Mouse (Mus musculus) MEL (cell line): Measurements from ENCODE around the gene Klf15. TPM values are rescaled to one million over a fixed set of nuclear protein-coding genes. Genes with fewer than 3 reads are reported as not detected.

ENCODE experiments used
- DNase-seq: peaks from one replicate; pipeline ENCODE4 v3.0.0; 2011; ENCODE audit warnings: low read depth, low spot score
- H3K27ac ChIP-seq: 2 replicates; pipeline ENCODE4 v1.5.1; 2012; ENCODE audit warnings: low read depth, mild to moderate bottlenecking, control low read depth, low read length, moderate library complexity; ENCODE audit not compliant: control insufficient read depth
- H3K27me3 ChIP-seq, 2 experiments: fragments of 150-350 bp in 1 of 2; sonication (generic) in 1 of 2; 2 replicates each; pipeline ENCODE4 v1.6.1; 2012; ENCODE audit warnings: low read length in 2 of 2, mild to moderate bottlenecking in 2 of 2, improper control_type of control experiment in 1 of 2, moderate library complexity in 1 of 2; ENCODE audit not compliant: insufficient read depth in 2 of 2, control insufficient read depth in 1 of 2
- H3K36me3 ChIP-seq, 2 experiments: 2 replicates each; pipeline ENCODE4 v1.6.1; 2012 to 2014; ENCODE audit warnings: low read length in 2 of 2, improper control_type of control experiment in 1 of 2, inconsistent platforms in 1 of 2, mild to moderate bottlenecking in 1 of 2; ENCODE audit not compliant: insufficient read depth in 2 of 2, control insufficient read depth in 1 of 2
- H3K4me1 ChIP-seq, 2 experiments: fragments of 150-350 bp in 1 of 2; sonication (generic) in 1 of 2; 2 replicates each; pipeline ENCODE4 v1.6.1; 2012; ENCODE audit warnings: low read length in 2 of 2, improper control_type of control experiment in 1 of 2, mild to moderate bottlenecking in 1 of 2; ENCODE audit not compliant: insufficient read depth in 2 of 2, control insufficient read depth in 1 of 2
- H3K4me3 ChIP-seq, 2 experiments: fragments of 150-350 bp in 1 of 2; sonication (generic) in 1 of 2; 2 replicates each; pipeline ENCODE4 v1.5.1; 2012; ENCODE audit warnings: low read depth in 2 of 2, low read length in 2 of 2, mild to moderate bottlenecking in 2 of 2, moderate library complexity in 2 of 2, control low read depth in 1 of 2, improper control_type of control experiment in 1 of 2; ENCODE audit not compliant: control insufficient read depth in 1 of 2, insufficient read depth in 1 of 2
- H3K79me2 ChIP-seq: 2 replicates; pipeline ENCODE4 v1.6.1; 2012; ENCODE audit warnings: mild to moderate bottlenecking, low read length, moderate library complexity; ENCODE audit not compliant: control insufficient read depth, poor library complexity, insufficient read depth
- H3K9ac ChIP-seq: 2 replicates; pipeline ENCODE4 v1.6.1; 2012; ENCODE audit warnings: low read depth, mild to moderate bottlenecking, control low read depth, low read length, moderate library complexity; ENCODE audit not compliant: control insufficient read depth, poor library complexity, severe bottlenecking
- H3K9me3 ChIP-seq: fragments of 150-350 bp; sonication (generic); replicated peaks from 2 replicates; pipeline ENCODE4 v1.6.1; 2012; ENCODE audit warnings: mild to moderate bottlenecking, low read length, improper control_type of control experiment, moderate library complexity; ENCODE audit not compliant: insufficient read depth
- CHD2 ChIP-seq: IDR thresholded peaks from 2 replicates; pipeline ENCODE4 v1.6.1; 2011; ENCODE audit warnings: low read length, improper control_type of control experiment
- CTCF ChIP-seq, 3 experiments: IDR thresholded peaks in 2 of 3; conservative IDR thresholded peaks in 1 of 3; 2 replicates each; pipeline ENCODE4 v1.5.1; 2011 to 2012; ENCODE audit warnings: low read length in 3 of 3, low read depth in 2 of 3, mild to moderate bottlenecking in 2 of 3, improper control_type of control experiment in 1 of 3, inconsistent platforms in 1 of 3, mixed read lengths in 1 of 3, moderate library complexity in 1 of 3; ENCODE audit not compliant: control insufficient read depth in 1 of 3, insufficient read depth in 1 of 3, poor library complexity in 1 of 3, severe bottlenecking in 1 of 3
- ELF1 ChIP-seq: IDR thresholded peaks from 2 replicates; pipeline ENCODE4 v1.6.1; 2014; ENCODE audit warnings: low read depth, mild to moderate bottlenecking, inconsistent platforms, low read length, improper control_type of control experiment, moderate library complexity
- EP300 ChIP-seq, 2 experiments: IDR thresholded peaks; 2 replicates each; pipeline ENCODE4 v1.6.1; 2011; ENCODE audit warnings: improper control_type of control experiment in 2 of 2, low read length in 2 of 2, low read depth in 1 of 2, mild to moderate bottlenecking in 1 of 2
- HCFC1 ChIP-seq: IDR thresholded peaks from 2 replicates; pipeline ENCODE4 v1.6.1; 2012; ENCODE audit warnings: low read depth, mild to moderate bottlenecking, inconsistent platforms, low read length, improper control_type of control experiment, moderate library complexity
- KAT2A ChIP-seq: conservative IDR thresholded peaks from 2 replicates; pipeline ENCODE4 v1.6.1; 2012; ENCODE audit warnings: low read depth, low read length, improper control_type of control experiment, inconsistent platforms
- MAX ChIP-seq: IDR thresholded peaks from 2 replicates; pipeline ENCODE4 v1.6.1; 2011; ENCODE audit warnings: low read length, improper control_type of control experiment
- MXI1 ChIP-seq: IDR thresholded peaks from 2 replicates; pipeline ENCODE4 v1.6.1; 2011; ENCODE audit warnings: mild to moderate bottlenecking, low read depth, low read length, improper control_type of control experiment
- MYB ChIP-seq: IDR thresholded peaks from 2 replicates; pipeline ENCODE4 v1.6.1; 2011; ENCODE audit warnings: mild to moderate bottlenecking, low read depth, low read length, improper control_type of control experiment
- NRF1 ChIP-seq: IDR thresholded peaks from 2 replicates; pipeline ENCODE4 v1.6.1; 2014; ENCODE audit warnings: low read depth, mild to moderate bottlenecking, inconsistent platforms, low read length, improper control_type of control experiment, moderate library complexity; ENCODE audit not compliant: poor library complexity, insufficient read depth, severe bottlenecking
- POLR2AphosphoS2 ChIP-seq: IDR thresholded peaks from 2 replicates; pipeline ENCODE4 v1.6.1; 2011; ENCODE audit warnings: low read length, improper control_type of control experiment
- RCOR1 ChIP-seq: IDR thresholded peaks from 2 replicates; pipeline ENCODE4 v1.6.1; 2012; ENCODE audit warnings: low read depth, mild to moderate bottlenecking, inconsistent platforms, low read length, improper control_type of control experiment
- SIN3A ChIP-seq: IDR thresholded peaks from 2 replicates; pipeline ENCODE4 v1.6.1; 2012; ENCODE audit warnings: low read length, improper control_type of control experiment, inconsistent platforms
- UBTF ChIP-seq: IDR thresholded peaks from 2 replicates; pipeline ENCODE4 v1.6.1; 2012; ENCODE audit warnings: low read depth, mild to moderate bottlenecking, inconsistent platforms, low read length, improper control_type of control experiment, moderate library complexity, borderline replicate concordance; ENCODE audit not compliant: insufficient read depth
- USF2 ChIP-seq, 2 experiments: IDR thresholded peaks; 2 replicates each; pipeline ENCODE4 v1.6.1; 2011 to 2012; ENCODE audit warnings: improper control_type of control experiment in 2 of 2, low read length in 2 of 2, borderline replicate concordance in 1 of 2, inconsistent platforms in 1 of 2, low read depth in 1 of 2, mild to moderate bottlenecking in 1 of 2; ENCODE audit not compliant: insufficient read depth in 1 of 2
- ZNF384 ChIP-seq: IDR thresholded peaks from 2 replicates; pipeline ENCODE4 v1.6.1; 2012; ENCODE audit warnings: low read depth, mild to moderate bottlenecking, inconsistent platforms, low read length, improper control_type of control experiment
- polyA plus RNA-seq, 2 experiments: library from polyadenylated mRNA; stranded (reverse) in 1 of 2; unstranded in 1 of 2; fragments of >175 nt in 1 of 2; fragments of >200 nt in 1 of 2; gene quantifications; 2 replicates each; pipeline versions ENCODE4 v1.2.1 to v1.2.4; 2012; ENCODE audit warnings: low replicate concordance in 2 of 2, low read depth in 1 of 2; ENCODE audit not compliant: insufficient read length in 2 of 2, insufficient read depth in 1 of 2, missing spikeins in 1 of 2
- total RNA-seq: library from RNA; depleted of rRNA; stranded (reverse); fragments of 300-350 nt; gene quantifications from 2 replicates; pipeline ENCODE4 v1.2.3, GENCODE M21; 2012

The Klf15 gene
- total and polyA plus RNA-seq, 3 experiments = not detected

DNA sequence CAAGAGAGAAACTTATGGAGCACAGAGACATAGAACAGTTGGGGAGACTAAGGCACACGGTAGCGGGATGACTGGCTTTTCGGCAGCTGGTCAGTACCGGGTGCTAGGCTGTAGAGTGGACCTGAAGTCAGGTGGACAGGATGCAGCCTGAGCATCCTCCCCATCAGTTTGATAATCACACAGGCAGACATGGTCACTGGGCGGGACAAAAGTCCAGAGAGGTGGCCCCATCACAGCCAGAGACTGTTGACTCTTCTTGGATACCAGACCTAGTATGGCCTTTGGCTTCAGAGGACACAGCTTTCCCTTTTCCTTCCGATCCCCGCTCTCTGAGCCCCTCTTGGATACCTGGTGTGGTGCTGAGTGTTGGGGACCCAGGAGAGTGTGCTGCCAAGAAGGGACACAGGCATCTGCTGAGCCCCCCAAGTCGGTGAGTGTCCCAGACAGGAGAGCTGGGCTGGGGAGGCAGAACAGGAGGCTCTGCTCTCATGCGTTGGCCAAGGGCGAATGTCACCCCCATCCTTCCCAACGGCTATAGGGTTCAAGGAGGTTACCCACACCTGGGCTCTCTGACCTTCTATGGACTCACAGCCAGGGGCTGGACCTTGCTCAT lies 2.8 kb downstream of the Klf15 start:
- no peaks in the 10 kb centered on the region for H3K4me1 ChIP-seq
- no peaks in the 10 kb centered on the region; a peak in 1 of 4 replicates for H3K27me3 ChIP-seq
- DNase-seq = no peak
- no peaks in the 10 kb centered on the region for H3K9me3 ChIP-seq
- no peak overlapping the region for H3K27ac ChIP-seq
- no peak for TF ChIP-seq ZNF384
- no peak for TF ChIP-seq POLR2AphosphoS2
- no peak for TF ChIP-seq CTCF (IDR thresholded peaks at IDR 0.05 in 2 of 3, conservative IDR thresholded peaks at IDR 0.05 in 1 of 3; ENCODE audit: control insufficient read depth in 1 of 3, insufficient read depth in 1 of 3, low read depth in 2 of 3, low read length in 3 of 3, poor library complexity in 1 of 3, severe bottlenecking in 1 of 3)
- no peak for TF ChIP-seq MYB
- TF ChIP-seq MXI1 = no peak
- TF ChIP-seq CHD2 = no peak
- no peak for TF ChIP-seq UBTF
- TF ChIP-seq HCFC1 = no peak
- TF ChIP-seq KAT2A = no peak
- no peak for TF ChIP-seq SIN3A
- no peak for TF ChIP-seq ELF1
- no peak for TF ChIP-seq RCOR1
- TF ChIP-seq MAX = no peak
- TF ChIP-seq USF2 (IDR thresholded peaks at IDR 0.05; ENCODE audit: borderline replicate concordance in 1 of 2, insufficient read depth in 1 of 2, low read depth in 1 of 2, low read length in 2 of 2) = no peak
- TF ChIP-seq EP300 (IDR thresholded peaks at IDR 0.05; ENCODE audit: low read depth in 1 of 2, low read length in 2 of 2) = no peak
- H3K4me3 ChIP-seq = no peak overlapping the region
- H3K36me3 ChIP-seq = no peaks in the 10 kb centered on the region
- no peaks in the 10 kb centered on the region for H3K79me2 ChIP-seq
- H3K9ac ChIP-seq = no peak overlapping the region

DNA sequence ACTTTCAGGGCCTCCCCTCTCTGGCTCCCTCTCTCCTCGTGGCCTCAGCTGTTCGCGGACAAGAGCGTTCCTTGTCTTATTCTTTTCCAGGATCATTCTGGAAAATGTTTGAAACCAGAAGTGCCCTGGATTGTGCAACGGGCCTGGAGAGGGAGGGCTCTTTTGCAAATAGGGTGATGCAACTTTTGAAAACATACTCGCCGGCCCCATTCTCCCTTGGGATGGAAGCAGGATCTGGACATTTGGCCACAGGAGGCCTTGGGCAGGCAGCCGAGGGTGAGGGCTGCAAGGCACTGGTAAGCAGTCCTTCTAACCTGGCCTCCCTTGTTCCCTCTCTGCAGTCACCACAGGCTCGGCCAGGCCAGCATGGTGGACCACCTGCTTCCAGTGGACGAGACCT lies 3.7 kb downstream of the Klf15 start:
- no peaks in the 10 kb centered on the region; a peak in 1 of 4 replicates for H3K27me3 ChIP-seq
- no peaks in the 10 kb centered on the region for H3K4me1 ChIP-seq
- no peaks in the 10 kb centered on the region for H3K9me3 ChIP-seq
- no peak overlapping the region for H3K27ac ChIP-seq
- no peaks in the 10 kb centered on the region for H3K36me3 ChIP-seq
- no peak for TF ChIP-seq NRF1
- H3K4me3 ChIP-seq = no peak overlapping the region
- no peaks in the 10 kb centered on the region for H3K79me2 ChIP-seq
- no peak for DNase-seq
- no peak overlapping the region for H3K9ac ChIP-seq
